Mouse (Mus musculus) cerebellum, postnatal 14 days (tissue): ENCODE measurements around the gene Igsf9b.

Experiments used
- DNase-seq, 2 experiments: peaks; one replicate each; pipeline ENCODE4 v3.0.0; 2021; ENCODE audit warnings: mixed read lengths in 2 of 2

The Igsf9b gene

GRCm38 (mm10) chr9:27298411-27299285 lies at the start of gene Igsf9b:
Igsf9b (plus strand) TSS chr9:27299204.
- peak; percentile 97 to 98 for DNase-seq

DNA sequence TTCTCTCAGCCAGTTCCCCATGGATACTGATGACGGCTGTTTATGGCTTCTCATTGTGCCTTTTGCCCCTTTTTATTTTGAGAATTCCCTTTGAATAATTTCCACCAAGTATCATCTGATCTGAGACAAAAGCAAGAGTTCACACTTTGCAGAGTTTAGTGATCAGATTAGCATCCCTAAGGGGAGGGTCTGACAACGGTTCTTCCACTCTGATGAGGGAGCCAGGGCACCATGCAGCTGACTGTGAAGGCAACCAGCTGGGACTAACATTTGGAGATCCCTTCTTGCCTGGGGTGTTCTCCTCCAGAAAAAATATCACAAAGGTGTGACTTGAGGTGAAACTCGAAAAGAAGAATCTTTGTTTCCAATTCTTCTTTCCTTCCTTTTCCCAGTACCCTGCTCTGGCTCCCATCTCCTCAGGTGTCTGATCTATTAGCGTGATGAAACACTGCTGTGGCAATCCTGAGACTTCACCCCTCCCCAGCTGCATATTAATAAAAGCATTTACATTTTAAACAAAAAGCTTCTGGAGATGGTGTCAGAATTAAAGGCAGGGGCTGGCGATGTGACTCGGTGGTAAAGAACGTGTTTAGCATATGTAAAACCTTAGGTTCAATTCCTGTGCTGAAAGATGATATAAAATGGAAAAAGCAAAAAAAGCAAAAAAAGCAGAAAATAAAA lies 46.8 kb upstream of the Igsf9b start:
- no peak for DNase-seq

DNA sequence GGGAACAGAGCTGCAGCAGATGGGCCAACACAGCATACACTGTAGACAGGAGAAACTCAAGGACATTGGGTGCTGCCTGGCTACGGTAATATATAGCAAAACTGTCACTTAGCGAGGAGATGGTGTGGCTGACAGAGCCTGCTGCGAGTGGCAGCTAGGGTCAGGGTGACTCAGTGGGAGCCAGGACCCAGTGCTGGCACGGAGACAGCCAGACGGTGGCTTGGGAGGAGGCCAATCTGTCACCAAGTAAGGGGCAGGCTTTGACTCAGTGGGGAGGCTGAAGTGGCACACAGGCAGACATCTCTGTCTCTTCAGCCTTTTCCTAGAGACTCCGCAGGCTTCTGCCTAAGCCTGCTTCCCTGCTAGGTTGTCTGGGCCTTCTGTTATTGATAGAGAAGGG lies 42.5 kb upstream of the Igsf9b start:
- peak; percentile 78 to 83 for DNase-seq

DNA sequence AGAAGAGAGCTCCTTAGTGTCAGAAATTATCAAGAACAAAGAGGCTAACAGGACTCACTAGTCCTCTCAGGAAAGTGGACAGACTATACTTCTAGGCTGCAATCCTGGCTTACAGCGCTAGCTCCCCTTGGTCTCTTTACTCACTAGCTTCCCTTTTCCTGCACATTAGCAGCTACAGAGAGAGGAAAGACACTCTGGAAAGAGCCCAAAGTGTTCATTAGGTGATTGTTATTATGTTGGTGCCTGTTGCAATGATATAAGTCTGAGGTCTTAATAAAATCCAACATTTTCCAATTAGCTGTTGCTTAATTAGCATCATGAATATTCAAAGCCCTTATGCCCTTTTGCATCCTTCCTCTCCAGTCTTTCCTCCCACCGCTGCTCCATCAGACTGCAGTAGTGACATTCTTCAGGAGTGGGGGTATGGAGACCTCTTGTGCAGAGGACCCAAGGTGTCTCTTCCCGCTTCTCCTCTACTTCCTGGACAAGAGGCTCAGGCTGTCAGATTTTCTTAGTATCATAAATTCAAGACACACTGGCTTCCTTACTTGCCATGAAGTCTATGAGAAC lies 38.5 kb upstream of the Igsf9b start:
- DNase-seq, result no peak

- no peak for DNase-seq
These were observed 37.1 kb upstream of the Igsf9b start for GRCm38 (mm10) chr9:27261905-27262304.

DNA sequence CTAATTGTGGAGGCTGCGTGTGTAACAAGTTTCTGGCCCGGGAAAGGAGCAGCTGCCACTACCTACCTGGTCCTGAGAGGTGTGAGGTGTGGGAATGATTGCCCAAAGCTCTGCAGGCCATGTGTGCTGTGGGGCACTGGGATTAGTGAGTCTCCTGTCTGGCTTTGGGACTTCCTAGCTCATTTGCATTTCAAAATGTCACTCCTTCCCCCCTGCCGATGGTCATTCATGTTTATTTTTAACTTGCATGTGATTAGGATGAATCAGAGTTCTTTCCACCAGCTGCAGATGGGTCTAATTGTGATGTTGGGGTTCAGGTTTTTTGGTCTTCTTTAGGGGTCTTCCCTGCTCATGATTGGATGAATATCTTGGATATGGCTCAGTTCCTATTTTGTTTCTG lies 34.0 kb upstream of the Igsf9b start:
- DNase-seq, result no peak

- peak in 1 of 2 experiments; percentile 27 for DNase-seq
These were observed 31.1 kb upstream of the Igsf9b start for GRCm38 (mm10) chr9:27267878-27268277.

- DNase-seq, result no peak
These were observed 30.5 kb upstream of the Igsf9b start for GRCm38 (mm10) chr9:27268493-27268892.

DNA sequence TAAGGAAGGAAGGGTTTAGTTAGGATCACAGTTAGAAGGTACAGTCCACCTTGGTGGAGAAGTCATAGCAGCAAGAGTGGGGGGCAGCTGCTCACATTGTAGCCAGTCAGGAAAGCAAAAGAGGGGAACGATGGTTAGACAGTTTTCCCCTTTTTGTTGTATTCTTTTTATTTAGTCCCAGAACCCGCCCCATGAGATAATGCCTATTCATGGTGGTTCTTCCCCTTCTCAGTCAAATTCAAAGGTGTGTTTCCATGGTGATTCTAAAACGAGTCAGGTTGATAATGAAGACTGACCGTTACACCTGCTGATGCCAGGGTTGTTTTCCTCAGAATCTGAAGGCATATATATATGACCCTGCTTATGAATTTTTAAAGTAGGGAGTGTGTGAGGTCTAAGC lies 29.7 kb upstream of the Igsf9b start:
- DNase-seq, result no peak

DNA sequence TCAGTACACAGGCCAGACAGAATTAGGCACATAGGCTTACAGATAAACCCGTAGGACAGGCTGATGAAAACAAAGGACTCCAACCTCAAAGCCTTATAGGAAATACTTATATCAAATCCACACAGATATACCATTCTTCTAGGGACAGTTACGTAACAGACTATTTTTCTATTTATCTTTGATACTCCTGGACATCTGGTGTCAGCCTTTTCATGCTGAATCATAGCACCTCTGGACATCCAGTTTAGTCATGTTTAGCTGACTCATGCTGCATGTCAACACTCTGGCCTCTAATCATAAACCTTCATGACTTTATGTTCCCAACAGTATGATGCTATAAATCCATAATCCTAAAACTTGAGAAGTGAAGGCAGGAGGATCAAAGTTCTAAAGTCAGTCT lies 29.1 kb upstream of the Igsf9b start:
- no peak for DNase-seq

GRCm38 (mm10) chr9:27271899-27272298 lies 27.1 kb upstream of the Igsf9b start:
- no peak for DNase-seq

DNA sequence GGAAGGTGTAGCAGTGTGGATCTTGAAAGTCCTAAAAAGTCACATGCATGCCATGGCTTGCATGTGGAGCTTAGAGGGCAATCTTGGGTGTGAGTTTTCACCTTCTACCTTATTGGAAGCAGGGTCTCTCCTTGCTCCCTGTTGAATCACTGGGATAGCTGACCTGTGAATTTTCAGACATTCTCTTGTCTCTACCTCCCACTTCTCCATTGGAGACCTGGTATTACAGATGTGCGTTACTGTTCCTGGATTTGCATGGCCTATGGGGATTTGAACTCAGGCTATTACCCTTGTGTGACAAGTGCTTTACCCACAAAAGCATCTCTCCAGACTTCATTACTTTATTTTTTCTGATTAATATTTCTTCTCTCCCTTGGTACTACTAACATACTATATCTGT lies 26.1 kb upstream of the Igsf9b start:
- DNase-seq, result no peak

GRCm38 (mm10) chr9:27276282-27276839 lies 22.6 kb upstream of the Igsf9b start:
- DNase-seq, result no peak

DNA sequence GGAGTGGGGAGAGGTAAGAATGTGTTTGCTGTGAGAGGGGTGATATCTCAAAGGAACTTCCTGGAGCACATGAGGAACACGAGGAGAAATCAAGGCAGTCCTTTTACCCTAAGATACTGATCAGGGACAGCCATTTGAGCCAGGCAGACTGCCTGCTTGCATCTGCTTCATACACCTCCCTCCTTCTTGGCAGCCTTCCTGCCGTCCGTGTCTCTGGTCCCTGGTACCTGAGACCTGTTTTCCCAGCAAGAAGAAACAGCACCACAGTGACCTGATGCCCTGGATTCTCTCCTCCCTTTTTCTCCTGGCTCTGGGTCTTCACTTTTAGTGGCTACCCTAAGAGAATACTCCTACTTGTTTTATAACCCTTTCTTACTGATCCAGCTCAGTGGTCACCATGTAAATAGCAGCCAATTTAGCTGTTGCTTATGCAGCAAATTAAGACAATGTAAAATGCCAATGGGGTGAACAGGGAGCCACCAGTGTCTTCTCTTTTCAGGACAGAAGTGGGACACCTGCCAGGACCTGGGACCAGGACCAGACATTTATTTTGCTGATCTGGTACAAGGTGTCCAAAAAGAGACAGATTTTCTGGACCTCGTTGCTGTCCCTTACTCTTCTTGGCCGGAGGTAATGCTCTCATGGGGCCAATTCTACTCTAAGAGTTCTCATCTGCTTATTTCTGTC lies 21.5 kb upstream of the Igsf9b start:
- peak; percentile 76 to 82 for DNase-seq

DNA sequence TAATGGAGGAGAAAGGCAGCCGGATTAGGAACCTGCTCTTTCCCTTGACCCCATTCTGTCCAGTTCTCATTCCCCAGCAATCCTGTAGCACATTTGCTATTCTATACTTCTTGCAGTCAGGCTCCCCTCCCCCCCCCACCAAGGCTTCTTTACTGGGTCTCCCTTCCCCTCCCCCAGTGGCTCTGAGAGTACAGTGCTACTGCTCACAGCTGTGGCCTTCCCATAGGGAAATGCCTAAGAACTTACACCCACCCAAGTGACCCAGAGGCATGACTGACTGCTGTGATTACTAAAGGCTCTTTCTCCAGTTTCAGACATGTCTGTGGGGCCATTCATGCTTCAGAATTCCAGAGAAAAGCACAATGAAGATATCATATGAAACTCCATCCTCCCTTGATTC lies 20.0 kb upstream of the Igsf9b start:
- DNase-seq, result no peak

DNA sequence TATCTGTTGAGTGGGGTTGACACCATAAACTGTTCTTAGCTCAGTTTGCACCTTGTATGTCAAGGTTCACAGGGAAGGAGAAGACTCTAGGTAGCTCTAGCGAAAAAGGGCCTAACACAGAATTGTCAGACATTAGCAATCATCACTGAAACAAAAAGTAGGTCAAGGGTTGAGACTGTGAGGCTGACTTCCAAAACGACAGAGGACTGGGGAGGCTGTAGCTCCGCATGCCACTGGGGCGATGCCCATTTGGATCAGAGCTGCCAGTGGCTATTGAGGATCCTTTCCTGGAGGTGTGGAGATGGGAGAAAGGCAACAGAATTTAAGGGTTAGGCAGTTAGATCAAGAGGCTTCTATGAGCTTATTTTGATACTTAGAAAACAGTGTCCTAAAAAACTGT lies 18.0 kb upstream of the Igsf9b start:
- peak; percentile 86 to 88 for DNase-seq

- DNase-seq, result no peak
These were observed 13.2 kb upstream of the Igsf9b start for GRCm38 (mm10) chr9:27285719-27286249.

- DNase-seq, result no peak
These were observed 12.7 kb upstream of the Igsf9b start for GRCm38 (mm10) chr9:27286296-27286695.

GRCm38 (mm10) chr9:27286859-27287258 lies 12.1 kb upstream of the Igsf9b start:
- DNase-seq, result no peak

- DNase-seq, result peak; percentile 86 to 90
These were observed 11.6 kb upstream of the Igsf9b start for GRCm38 (mm10) chr9:27287419-27287818.

DNA sequence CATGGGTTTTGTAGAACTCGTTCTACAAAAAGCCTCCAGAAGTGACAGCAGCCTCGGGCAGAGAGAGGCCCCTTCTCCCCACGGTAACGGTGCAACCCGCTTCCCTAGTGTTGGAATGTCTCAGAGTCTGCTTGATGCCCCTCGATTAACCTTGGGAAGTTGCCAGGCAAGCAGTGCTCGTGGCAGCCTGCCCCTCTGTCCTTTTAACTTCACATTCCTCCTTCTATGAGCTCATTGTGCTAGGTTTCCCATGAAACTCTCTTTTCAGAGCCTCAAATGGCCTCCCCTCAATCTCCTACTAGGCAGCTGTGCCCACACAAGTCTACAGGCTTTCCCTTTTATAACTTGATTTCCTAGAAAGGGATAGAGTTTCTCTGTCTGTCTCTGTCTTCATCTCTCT lies 10.6 kb upstream of the Igsf9b start:
- DNase-seq, result peak; percentile 41 to 47

DNA sequence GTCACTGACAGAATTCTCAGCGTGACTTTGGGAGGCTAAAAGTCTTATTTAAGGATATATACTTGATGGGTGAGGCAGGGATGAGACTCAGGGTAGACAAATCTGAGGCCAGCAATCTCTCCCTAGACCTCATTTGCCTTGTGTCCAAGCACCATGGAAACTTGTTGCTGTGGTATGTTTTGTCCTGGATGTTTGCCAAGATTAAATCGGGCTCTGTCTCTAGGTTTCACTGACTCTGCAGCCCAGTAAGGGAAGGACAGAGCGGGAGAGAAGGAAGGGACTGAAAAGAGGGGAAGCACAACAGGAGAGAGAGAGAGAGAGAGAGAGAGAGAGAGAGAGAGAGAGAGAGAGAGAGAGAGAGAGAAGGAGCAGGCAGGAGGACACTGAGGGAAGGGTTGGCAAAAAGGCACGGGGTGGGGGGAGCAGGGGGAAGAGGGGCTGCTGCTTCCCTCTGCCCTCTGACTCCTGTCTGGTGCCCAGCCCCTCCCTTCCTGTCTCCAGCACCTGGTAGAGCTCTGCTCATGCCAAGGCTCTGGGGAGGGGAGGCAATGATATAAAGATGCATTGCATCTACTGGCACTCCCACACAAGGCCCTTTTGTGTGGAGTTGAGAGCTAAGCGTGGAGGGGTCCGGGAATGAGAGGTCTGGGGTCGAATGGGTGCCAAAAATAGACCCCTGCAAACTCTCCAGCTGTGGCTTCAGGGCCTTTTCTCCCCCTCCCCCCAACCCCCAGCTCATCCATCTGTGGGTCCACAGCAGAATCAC lies 9.3 kb upstream of the Igsf9b start:
- DNase-seq, result no peak
